Comparison of ENCODE assay signal across 8 mouse cellular contexts in the genomic region with DNA sequence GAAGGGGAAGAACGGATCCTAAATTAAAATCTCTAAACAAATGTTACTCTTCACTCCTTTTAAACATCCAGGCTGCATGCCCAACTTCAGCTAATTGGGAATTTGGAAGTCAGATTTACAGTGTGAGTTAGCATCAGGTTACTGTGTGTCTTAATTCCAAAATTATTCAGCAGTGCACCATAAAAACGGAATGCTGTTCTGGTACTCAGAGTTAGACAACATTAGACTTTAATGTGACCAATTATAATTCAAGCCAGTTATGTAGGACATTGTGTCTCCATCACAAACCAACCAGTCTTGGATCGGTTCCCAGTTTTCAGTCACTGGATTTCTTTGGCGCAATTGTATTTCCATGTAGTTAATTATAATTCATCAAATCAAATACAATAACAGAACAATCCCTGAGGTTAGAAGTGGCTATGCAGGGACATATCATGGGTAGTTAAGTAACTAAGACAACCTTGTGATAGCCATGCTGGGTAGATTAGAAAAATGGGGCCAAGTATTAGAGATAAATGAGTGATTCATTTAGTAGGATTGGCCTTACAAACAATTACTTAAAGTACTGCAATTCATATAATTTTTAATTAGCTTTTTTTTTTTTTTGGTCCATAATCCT.
DNase-seq lines count a peak whose midpoint lies in the region; ATAC-seq and TF ChIP-seq lines count a peak whose summit lies in the region.

No protein-coding gene starts in this region.

- WGBS in hindbrain, postnatal 0 days, result 49% methylated on average over 4 of the region's 4 CpGs
- WGBS in hindbrain, embryonic 12.5 days, result 83% methylated on average over 4 of the region's 4 CpGs
- 68% methylated on average over 4 of the region's 4 CpGs for WGBS in intestine, embryonic 16.5 days

- H3K27me3 ChIP-seq in hindbrain, postnatal 0 days (ENCODE audit: insufficient read depth, low read length), result no peaks in the 10 kb centered on the region
- no peaks in the 10 kb centered on the region for H3K27me3 ChIP-seq in hindbrain, embryonic 12.5 days
- H3K27me3 ChIP-seq in intestine, embryonic 16.5 days (replicated peaks; ENCODE audit: control insufficient read depth, insufficient read depth, low read length), result no peaks in the 10 kb centered on the region

- H3K36me3 ChIP-seq in hindbrain, postnatal 0 days (ENCODE audit: insufficient read depth, low read length), result no peaks in the 10 kb centered on the region
- no peaks in the 10 kb centered on the region for H3K36me3 ChIP-seq in hindbrain, embryonic 12.5 days
- no peaks in the 10 kb centered on the region for H3K36me3 ChIP-seq in intestine, embryonic 16.5 days (ENCODE audit: control insufficient read depth, insufficient read depth, low read length)

- peak; percentile 2 for DNase-seq in adrenal gland, adult 8-10 months
- no peak for DNase-seq in adrenal gland, adult 18-20 months (ENCODE audit: low spot score in 2 of 2)
- peak; percentile 60 for DNase-seq in hindbrain, postnatal 0 days (ENCODE audit: low spot score)
- DNase-seq in 3T3-L1 (ENCODE audit: low read depth, low spot score), result peak; percentile 40
- peak; percentile 37 for DNase-seq in layer of hippocampus, adult 9-10 months (ENCODE audit: low spot score)
- DNase-seq in spleen, postnatal 4 days (ENCODE audit: low spot score in 2 of 2), result no peak

- H3K27ac ChIP-seq in hindbrain, postnatal 0 days, result no peak overlapping the region
- no peak overlapping the region for H3K27ac ChIP-seq in hindbrain, embryonic 12.5 days
- H3K27ac ChIP-seq in intestine, embryonic 16.5 days (ENCODE audit: low read length), result no peak overlapping the region

- H3K4me1 ChIP-seq in hindbrain, postnatal 0 days (ENCODE audit: insufficient read depth, low read length), result no peaks in the 10 kb centered on the region
- H3K4me1 ChIP-seq in hindbrain, embryonic 12.5 days, result no peaks in the 10 kb centered on the region
- H3K4me1 ChIP-seq in intestine, embryonic 16.5 days (ENCODE audit: control insufficient read depth, insufficient read depth, low read length), result no peaks in the 10 kb centered on the region

- peak; percentile 74 for ATAC-seq in hindbrain, postnatal 0 days
- ATAC-seq in hindbrain, embryonic 12.5 days (ENCODE audit: low FRiP score), result no peak
- ATAC-seq in intestine, embryonic 16.5 days, result no peak

- no peaks in the 10 kb centered on the region for H3K9me3 ChIP-seq in hindbrain, postnatal 0 days (ENCODE audit: low read length)
- no peaks in the 10 kb centered on the region for H3K9me3 ChIP-seq in hindbrain, embryonic 12.5 days (replicated peaks)
- H3K9me3 ChIP-seq in intestine, embryonic 16.5 days (ENCODE audit: control insufficient read depth, low read length), result no peaks in the 10 kb centered on the region

- no peak overlapping the region for H3K4me3 ChIP-seq in hindbrain, postnatal 0 days (ENCODE audit: low read length)
- no peak overlapping the region for H3K4me3 ChIP-seq in hindbrain, embryonic 12.5 days
- no peak overlapping the region for H3K4me3 ChIP-seq in intestine, embryonic 16.5 days (ENCODE audit: low read length)

- H3K9ac ChIP-seq in hindbrain, postnatal 0 days (replicated peaks; ENCODE audit: low read length), result no peak overlapping the region
- no peak overlapping the region for H3K9ac ChIP-seq in hindbrain, embryonic 12.5 days
- H3K9ac ChIP-seq in intestine, embryonic 16.5 days (ENCODE audit: low read depth, low read length), result no peak overlapping the region

- no peak overlapping the region for H3K4me2 ChIP-seq in hindbrain, postnatal 0 days (ENCODE audit: low read depth, low read length)
- H3K4me2 ChIP-seq in hindbrain, embryonic 12.5 days (replicated peaks), result no peak overlapping the region
- no peak overlapping the region for H3K4me2 ChIP-seq in intestine, embryonic 16.5 days (ENCODE audit: low read depth, low read length)

- no peak for TF ChIP-seq CTCF in hindbrain, postnatal 0 days (IDR thresholded peaks at IDR 0.05; ENCODE audit: low read depth)

Comparison
In these comparisons a context has a peak if more than half of its experiments do, and no peak if none do; other contexts are left out.
1. DNase-seq: peak in adrenal gland, adult 8-10 months (single experiment), hindbrain, postnatal 0 days (single experiment), 3T3-L1 (single experiment) and layer of hippocampus, adult 9-10 months (single experiment); none in adrenal gland, adult 18-20 months (0 of 2) and spleen, postnatal 4 days (0 of 2).